Mouse (Mus musculus) limb, embryonic 11.5 days (tissue): Measurements from ENCODE around the gene Lcn8. TPM values are rescaled to one million over a fixed set of nuclear protein-coding genes. Genes with fewer than 3 reads are reported as not detected.

Source experiments
- polyA plus RNA-seq: library from polyadenylated mRNA; unstranded; fragments of >200 nt; fragmentation: Nextera tagmentation; extraction: Ambion mirVana; gene quantifications from 2 replicates; pipeline ENCODE4 v1.2.1, GENCODE M21; 2014

Lcn8 gene
- polyA plus RNA-seq, 1 experiment from 2014 or later = not detected

Other genes starting within 250 kb of the Lcn8 start
- not detected in 2 replicates for gene Fut7, start 229.9 kb upstream of the Lcn8 start, polyA plus RNA-seq
- 3.1 and 3.8 TPM in 2 replicates for gene Abca2, start 224.4 kb upstream of the Lcn8 start, polyA plus RNA-seq
- 0.81 TPM in 1 of 2 replicates, not detected in the other for gene Clic3, start 196.3 kb upstream of the Lcn8 start, polyA plus RNA-seq
- 15.0 and 18.1 TPM in 2 replicates for gene Paxx, start 192.0 kb upstream of the Lcn8 start, polyA plus RNA-seq
- gene Ptgds, start 183.1 kb upstream of the Lcn8 start, polyA plus RNA-seq = not detected in 2 replicates
- not detected in 2 replicates for gene Lcn12, start 159.2 kb upstream of the Lcn8 start, polyA plus RNA-seq
- 68.0 and 72.3 TPM in 2 replicates for gene Fbxw5, start 152.4 kb upstream of the Lcn8 start, polyA plus RNA-seq
- gene C8g, start 151.4 kb upstream of the Lcn8 start, polyA plus RNA-seq = 5.6 and 5.8 TPM in 2 replicates
- gene Traf2, start 106.2 kb upstream of the Lcn8 start, polyA plus RNA-seq = 40.0 and 40.6 TPM in 2 replicates
- gene Edf1, start 95.3 kb upstream of the Lcn8 start, polyA plus RNA-seq = 324 and 330 TPM in 2 replicates
- 3.1 and 7.0 TPM in 2 replicates for gene Mamdc4, start 78.3 kb upstream of the Lcn8 start, polyA plus RNA-seq
- gene Phpt1, start 77.9 kb upstream of the Lcn8 start, polyA plus RNA-seq = 161 and 162 TPM in 2 replicates
- 0.04 TPM in 1 of 2 replicates, not detected in the other for gene Ajm1, start 71.4 kb upstream of the Lcn8 start, polyA plus RNA-seq
- 59.3 and 65.6 TPM in 2 replicates for gene Rabl6, start 44.6 kb upstream of the Lcn8 start, polyA plus RNA-seq
- 0.15 and 0.16 TPM in 2 replicates for gene Ccdc183, start 35.4 kb upstream of the Lcn8 start, polyA plus RNA-seq
- 18.7 and 20.7 TPM in 2 replicates for gene Tmem141, start 31.1 kb upstream of the Lcn8 start, polyA plus RNA-seq
- 0.35 and 0.54 TPM in 2 replicates for gene Fcna, start 25.1 kb upstream of the Lcn8 start, polyA plus RNA-seq
- not detected in 2 replicates for gene Lcn5, start 4.8 kb downstream of the Lcn8 start, polyA plus RNA-seq
- gene Lcn6, start 23.7 kb downstream of the Lcn8 start, polyA plus RNA-seq = not detected in 2 replicates
- gene Lcn10, start 29.6 kb downstream of the Lcn8 start, polyA plus RNA-seq = not detected in 2 replicates
- gene Obp2a, start 46.9 kb downstream of the Lcn8 start, polyA plus RNA-seq = not detected in 2 replicates
- gene Bmyc, start 53.6 kb downstream of the Lcn8 start, polyA plus RNA-seq = 73.9 and 79.2 TPM in 2 replicates
- gene Obp2b, start 83.9 kb downstream of the Lcn8 start, polyA plus RNA-seq = not detected in 2 replicates
- not detected in 2 replicates for gene Lcn3, start 112.4 kb downstream of the Lcn8 start, polyA plus RNA-seq
- not detected in 2 replicates for gene Lcn11, start 123.9 kb downstream of the Lcn8 start, polyA plus RNA-seq
- gene Gm13539, start 129.1 kb downstream of the Lcn8 start, polyA plus RNA-seq = 0.37 and 0.60 TPM in 2 replicates
- gene Glt6d1, start 162.7 kb downstream of the Lcn8 start, polyA plus RNA-seq = not detected in 2 replicates
- not detected in 2 replicates for gene Lcn9, start 170.0 kb downstream of the Lcn8 start, polyA plus RNA-seq
- not detected in 2 replicates for gene Sohlh1, start 194.1 kb downstream of the Lcn8 start, polyA plus RNA-seq
- gene Kcnt1, start 210.6 kb downstream of the Lcn8 start, polyA plus RNA-seq = 0.13 and 0.24 TPM in 2 replicates